Mouse (Mus musculus): ENCODE measurements around the gene Tnks1bp1.

Gene Tnks1bp1

DNA sequence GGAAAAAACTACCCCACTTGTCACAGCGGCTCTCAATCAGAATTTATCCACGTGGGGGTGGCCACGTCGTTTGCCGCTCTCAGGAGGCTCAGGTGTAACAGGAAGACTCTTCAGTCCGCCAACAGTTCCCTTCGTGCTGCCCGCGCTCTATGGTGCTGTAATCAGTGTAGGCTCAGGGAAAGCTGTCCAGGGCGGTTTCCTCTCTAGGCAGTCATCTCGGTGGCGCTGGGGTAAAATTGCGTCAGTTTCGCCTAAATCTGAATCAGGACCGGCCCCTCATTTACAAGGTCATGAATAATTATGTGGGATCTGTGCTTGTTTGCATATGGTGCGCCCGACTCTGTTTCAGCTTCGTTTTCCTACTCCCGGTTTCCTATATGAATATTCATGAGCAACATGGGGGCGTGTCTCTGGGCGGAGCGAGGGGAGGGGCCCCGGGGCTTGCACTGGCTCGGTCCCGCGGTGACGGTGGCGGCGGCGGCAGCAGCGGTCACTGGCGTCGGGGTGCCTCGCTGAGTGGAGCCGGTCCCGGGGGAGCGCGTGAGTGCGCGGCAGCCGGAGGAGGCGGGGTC, at the start of gene Tnks1bp1:
TSS of gene Tnks1bp1 (plus strand) at position 427 of the 572 bp plus-strand sequence.
- peak; percentile 95 for DNase-seq (ENCODE audit: low read depth, low spot score)

DNA sequence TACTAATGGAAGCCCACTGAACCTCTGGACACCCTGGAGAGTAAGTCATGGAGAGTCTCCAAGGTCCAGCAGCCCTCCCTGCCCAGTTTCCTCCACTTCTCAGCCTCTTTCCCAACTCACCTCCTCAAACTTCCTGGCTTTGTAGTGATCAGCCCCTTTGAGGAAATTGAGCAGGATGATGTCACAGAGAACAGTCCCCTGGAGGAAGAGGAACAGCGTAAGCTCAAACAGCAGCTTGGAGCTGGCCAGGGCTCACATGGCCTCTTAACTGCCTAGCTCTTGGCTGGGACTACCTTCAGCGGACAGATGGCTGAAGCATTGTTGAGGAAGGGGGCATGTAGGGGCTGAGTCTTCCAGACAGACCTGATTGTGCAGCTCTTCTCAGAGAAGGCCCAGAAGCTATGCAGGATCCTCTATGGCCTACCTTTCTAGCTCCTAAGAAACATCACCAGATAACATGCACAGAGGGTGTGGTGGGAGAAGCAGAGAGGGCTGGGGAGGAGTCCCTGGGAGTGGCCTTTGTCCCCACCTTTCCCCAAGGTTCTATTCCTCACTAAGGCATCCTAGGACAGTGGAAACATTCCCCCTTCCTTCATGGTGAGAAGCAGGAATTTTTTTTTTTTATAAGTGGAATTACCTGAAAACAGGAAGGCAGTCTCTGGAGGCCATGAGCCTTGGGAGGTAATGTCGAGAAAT, 48.2 kb upstream of the Tnks1bp1 start:
- DNase-seq (ENCODE audit: low read depth, low spot score), result no peak

DNA sequence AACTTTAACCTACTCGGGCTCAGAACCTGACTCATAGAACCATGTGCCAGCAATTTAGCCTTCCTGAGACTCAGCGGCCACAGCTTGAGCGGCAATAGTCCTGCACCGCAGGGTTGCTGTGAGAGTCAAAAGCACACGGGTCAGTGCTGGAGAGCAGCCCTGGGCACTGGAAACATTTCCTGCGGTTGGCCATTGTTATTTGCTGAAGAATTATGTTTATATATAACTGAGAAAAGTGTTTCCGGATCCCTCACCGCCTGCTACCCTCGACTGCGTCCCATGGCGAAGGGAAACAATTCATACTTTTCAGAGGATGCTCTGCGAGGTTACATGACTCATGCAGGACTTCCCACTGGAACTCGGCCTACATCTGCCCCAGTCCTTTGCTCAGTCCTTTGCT, 46.3 kb upstream of the Tnks1bp1 start:
- DNase-seq (ENCODE audit: low read depth, low spot score), result no peak

DNA sequence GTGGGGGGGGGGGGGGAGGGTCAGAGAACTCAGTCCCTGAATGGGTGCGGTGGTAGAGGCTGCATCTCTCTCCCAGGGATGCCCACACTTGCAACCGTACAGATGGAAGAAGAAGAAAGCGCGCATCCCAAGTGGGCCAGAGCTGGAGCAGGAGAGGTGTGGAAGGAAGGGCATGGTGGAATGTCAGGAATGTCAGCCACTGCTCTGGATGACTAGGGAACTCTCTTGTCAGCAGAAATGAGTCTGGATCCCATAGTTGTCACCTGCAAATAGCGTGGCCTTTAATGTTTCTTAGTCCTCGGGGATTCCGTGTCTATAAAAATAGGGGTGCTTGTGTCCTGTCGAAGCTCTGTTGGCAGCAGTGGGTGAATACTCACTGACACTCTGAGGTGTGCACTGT, 45.2 kb upstream of the Tnks1bp1 start:
- DNase-seq (ENCODE audit: low read depth, low spot score), result no peak

DNA sequence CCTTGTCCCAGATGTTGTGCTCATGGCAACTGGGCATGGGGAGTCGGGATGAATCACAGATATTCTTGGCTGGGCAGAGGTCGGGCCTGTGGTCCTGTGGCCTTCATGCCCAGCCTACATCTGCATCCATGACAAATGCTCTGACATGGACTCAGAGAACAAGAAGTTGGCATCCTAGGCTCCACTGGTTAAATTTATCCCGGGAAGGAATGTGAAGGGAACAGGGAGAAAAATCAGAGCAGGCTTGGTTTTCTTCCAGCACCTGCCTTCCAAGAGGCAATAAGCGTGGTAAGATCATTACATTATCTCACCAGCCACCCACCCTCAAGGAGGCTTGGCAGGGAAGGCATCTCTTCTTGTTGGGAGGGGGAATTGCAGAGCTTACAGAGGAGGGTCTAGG, 43.5 kb upstream of the Tnks1bp1 start:
- no peak for DNase-seq (ENCODE audit: low read depth, low spot score)

DNA sequence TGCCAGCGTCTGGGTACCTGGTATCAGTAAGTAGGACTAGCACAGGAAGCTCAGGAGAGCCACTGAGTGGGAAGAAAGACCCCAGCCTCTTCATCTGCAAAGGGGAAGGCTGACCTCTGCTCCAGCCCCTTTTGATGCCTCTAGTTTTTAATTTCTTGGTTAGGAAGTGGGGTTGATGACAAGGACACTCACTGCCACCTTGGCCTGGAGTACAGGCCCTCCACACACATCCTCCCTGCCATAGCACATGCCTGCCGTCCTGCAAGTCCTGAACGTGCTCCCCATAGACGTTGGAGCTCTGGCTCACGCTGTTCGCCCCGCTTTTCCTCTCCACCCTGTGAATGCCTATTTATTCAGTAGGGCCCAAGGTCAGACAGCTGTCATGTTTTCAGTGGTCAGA, 41.2 kb upstream of the Tnks1bp1 start:
- DNase-seq (ENCODE audit: low read depth, low spot score), result no peak

DNA sequence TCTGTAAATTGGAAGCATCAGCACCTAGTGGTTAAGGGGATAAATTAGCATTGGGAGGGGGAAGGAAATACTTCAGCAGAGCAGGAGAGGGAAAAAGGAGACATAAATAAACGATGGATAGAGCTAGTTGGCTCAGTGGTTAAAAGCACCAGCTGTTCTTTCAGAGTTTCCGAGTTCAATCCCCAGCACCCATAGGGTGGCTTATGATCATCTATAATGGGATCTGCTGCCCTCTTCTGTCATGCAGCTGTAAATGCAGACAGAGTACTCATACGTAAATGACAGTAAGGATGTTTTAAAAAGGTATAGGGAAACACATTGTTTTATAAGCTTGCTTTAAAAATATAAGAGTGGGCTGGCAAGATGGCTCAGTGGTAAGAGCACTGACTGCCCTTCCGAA, 40.1 kb upstream of the Tnks1bp1 start:
- peak; percentile 64 for DNase-seq (ENCODE audit: low read depth, low spot score)

DNA sequence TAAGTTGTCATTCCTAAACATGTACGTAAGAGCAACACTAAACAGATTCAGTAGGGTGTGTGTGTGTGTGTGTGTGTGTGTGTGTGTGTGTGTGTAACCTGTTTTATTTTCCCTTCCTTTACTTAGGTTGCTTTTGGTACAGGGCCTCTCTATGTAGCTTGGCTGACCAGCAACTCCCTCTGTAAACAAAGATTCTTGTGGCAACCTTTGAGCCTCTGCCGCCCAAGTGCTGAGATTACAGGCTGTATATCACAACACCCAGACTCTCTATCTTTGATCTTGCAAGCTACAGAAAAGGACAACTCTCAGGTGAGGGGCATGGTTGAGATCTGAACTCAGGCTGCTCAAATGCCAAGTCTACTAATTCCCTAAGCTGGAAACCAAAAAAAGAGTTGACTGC, 38.6 kb upstream of the Tnks1bp1 start:
- DNase-seq (ENCODE audit: low read depth, low spot score), result no peak

DNA sequence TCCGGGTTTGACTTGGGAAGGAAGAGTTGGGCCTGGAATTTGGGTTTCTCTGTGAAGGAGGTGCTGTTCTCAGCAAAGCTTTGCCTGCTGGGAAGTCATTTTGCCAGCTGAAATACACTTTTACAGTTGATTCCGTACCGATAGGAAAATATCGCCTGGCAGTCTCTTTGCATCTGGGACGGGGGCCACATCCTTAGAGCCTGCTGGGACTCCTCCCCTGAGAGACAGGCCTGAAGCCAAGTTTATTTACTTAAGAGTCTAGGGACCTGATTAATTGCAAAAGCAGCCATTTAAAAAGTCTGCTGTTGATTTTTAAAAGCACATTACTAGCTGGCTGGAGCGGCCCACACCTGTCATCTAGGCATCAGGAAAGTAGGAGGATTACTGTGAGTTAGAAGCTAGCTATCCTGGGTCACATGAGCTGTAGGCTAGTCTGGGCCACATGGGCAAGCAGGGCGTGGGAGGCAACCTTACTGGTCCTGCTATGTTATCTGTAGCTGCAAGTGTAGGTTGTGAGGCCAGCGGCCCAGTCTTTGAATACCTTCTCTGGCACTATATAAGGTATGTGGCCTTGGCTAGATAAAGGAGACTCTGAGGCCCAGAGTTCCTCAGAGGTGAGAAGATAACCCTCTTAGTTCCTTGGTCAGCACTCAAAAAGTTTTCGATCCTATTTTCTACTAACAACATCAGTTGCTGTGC, 35.8 kb upstream of the Tnks1bp1 start:
- no peak for DNase-seq (ENCODE audit: low read depth, low spot score)

DNA sequence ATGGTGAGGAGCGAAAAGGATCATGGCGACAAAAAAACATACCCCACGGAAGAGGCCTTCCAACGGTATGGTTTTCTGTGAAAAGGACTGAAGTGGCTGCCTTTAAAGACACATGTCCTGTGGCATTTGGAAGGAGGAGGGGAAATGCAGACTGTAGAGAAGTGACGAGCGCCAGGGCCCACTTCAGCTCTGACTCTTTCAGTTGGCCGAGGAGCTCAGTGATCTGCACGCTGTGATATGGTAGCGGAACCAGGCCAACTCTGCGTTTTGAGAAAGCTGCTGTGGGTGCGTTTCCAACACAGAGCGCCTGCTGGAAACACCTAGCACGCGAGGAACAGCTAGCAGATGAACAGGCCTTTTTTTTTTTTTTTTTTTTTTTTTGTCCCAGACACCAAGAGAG, 35.1 kb upstream of the Tnks1bp1 start:
- no peak for DNase-seq (ENCODE audit: low read depth, low spot score)

DNA sequence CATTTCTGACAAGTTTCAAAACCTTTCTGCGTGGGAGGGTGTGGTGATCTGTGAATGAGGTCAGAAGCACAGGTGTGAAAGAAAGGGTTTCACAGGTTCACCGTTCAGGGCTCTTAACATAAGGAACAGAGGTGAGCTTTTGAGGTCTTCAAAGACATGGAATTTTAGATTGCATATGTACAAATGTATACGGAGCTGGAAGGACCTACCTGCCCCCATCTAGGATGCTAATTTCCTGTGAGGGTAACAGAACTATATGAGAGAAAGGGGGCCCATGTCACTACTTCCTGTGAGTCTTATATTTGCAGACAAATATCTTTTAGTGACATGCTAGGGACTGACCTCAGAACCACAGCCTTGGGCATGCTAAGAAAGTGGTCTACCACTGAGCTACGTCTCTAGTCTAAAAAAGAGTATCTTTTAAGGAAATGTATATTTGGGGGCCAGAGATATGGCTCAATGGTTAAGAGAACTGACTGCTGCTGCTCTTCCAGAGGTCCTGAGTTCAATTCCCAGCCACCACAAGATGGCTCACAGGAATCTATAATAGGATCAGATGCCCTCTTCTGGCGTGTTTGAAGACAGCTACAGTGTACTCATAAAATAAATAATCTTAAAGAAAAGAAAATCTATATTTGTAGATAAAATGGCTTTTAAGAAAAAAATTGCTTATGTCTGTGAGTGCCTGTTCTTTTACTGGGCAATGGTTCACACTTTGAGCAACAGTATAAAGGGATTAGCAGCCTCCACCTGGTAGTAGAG, 33.8 kb upstream of the Tnks1bp1 start:
- DNase-seq (ENCODE audit: low read depth, low spot score), result no peak

DNA sequence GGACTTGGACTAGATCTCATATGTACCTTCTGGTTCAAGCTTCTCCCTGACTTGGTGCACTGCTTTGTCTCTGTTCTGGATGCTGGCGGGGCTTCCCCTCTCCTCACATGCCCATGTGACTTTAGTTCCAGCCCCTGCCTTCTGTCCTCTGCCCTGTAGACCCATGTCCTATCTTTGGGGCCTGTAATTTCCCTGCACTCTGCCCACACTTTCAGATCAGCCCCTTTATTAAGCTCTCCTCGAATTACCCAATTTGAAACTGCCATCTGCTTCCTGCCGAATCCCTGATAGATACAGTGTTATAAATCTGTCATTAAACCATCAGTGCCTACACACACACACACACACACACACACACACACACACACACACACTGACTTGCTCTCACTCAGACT, 33.2 kb upstream of the Tnks1bp1 start:
- DNase-seq (ENCODE audit: low read depth, low spot score), result no peak

DNA sequence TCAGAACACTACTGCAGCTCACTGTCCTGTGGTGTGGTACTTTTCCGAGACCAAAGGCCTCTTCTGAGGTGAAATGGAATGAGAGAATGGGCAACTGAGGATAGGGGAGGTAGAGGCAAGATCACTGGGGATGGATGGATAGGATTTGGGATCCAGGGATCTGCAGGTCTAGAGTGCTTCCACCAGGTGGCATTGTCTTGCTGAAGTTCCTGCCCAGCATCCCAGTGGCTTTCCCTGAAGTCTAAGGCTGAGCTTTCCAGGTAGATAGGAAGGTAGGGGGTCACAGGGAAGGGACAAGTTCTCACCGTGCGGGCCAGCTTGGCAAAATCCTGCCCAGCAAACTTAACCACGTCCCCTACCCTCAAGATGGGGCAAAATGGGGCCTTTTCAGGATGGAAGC, 25.8 kb upstream of the Tnks1bp1 start:
- DNase-seq (ENCODE audit: low read depth, low spot score), result no peak

DNA sequence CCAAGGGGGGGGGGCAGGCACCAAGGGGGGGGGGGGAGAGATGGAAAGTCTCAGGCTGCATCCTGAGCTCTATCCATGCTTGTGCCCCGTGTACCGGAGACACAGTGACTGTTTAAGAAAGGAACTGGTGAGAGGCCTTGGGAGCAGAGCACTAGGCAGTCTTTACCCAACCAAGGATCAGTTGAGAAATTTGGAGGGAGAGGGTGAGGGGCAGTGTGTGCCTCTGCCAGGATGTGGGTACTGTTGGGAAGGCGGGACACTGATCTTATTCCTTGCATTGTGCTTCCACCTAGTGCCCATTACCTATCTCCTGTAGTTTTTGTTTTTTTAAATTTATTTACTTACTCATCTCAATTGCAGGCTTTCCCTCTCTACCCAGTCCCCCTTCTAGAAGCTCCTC, 21.6 kb upstream of the Tnks1bp1 start:
- no peak for DNase-seq (ENCODE audit: low read depth, low spot score)

DNA sequence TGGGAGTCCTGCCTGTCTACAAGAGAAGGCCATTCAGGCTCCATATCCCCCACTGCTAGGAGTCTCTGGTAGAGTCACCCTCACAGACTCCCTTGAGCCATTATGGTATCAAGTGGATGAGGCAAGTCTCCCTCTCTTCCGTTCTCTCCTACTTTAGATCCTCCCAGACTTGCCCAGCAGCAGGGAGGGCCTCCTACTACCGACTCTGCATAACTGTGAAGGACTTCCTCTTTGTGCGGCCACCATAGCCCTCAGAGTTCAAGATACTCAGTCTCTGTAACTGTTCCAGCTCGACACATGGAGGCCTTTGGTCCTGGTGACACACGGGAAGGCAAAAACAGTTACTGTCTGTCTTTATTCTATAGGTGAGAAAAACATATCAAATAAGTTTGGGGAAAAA, 20.5 kb upstream of the Tnks1bp1 start:
- no peak for DNase-seq (ENCODE audit: low read depth, low spot score)

DNA sequence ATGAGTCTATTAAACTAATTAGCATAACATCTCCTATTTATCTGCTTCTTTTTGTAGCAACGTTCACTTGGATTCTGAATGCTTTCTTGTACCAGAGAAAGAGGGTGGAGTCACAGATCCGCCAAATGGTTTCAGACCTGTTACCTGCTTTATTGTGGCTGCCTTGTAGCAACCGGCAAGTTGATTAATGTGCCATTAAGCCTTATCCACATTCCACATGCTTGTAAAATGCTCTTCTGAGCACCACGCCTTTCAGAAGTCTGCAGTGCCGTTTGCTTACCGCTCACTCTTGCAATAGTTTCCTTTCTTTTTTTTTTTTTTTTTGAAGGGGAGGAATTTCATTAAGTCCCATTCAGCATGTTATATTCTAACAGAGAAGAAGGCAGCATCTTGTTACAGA, 17.9 kb upstream of the Tnks1bp1 start:
- no peak for DNase-seq (ENCODE audit: low read depth, low spot score)

DNA sequence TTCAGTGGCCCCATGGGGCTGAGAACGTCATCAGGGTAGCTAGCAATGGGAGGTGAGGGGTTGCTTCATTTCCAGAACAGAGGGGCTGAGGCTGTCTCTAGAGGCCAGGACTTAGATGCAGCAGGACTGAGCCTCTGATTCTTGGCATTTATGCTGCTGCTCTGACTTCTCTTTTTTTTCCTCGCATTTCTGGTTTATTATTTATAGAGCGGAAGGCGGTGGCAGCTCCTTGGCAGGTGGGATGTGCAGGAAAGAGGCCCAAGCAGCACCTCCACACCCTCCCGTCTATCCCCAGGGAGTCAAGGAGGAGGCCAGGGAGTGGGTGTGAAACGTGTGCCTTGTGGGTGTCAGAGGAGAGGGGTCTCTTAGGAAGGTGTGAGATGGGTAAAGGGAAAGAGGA, 16.8 kb upstream of the Tnks1bp1 start:
- DNase-seq (ENCODE audit: low read depth, low spot score), result no peak

DNA sequence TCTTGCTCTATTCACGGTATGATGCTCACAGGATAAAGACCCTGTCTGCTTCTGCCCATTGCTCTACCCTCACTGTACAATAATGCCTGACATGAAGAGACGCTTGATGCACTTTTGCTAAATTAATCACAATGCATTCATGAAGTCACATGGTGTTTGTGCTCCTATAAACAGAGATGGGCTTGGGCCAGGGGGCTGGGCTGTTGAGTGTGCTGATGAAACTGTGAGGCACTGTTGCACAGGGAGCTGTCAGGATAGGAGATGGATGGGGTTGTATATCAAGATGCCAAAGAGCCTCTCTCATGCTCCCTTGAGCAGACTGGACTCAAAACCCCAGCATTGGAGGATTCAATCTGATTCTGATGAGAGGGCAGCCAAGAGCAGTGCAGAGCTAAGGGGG, 14.7 kb upstream of the Tnks1bp1 start:
- no peak for DNase-seq (ENCODE audit: low read depth, low spot score)

DNA sequence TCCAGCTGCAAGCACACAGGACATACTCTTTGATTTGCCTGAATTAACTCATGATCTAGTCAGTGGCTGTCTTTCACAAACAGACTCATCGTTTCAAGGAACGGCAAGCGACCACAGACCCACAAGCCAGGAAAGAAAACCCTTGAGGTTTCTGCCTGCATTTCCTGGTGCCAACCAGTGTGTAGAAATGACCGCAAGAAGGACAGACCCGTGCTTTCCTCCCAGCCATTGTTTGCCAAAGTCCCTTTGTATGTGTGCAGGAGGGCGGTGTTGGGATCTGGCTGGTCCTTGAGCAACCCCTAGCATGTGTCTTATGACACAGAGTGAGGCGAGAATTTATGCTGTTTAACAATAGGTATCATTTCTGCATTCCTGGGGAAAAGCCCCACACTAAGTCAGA, 13.7 kb upstream of the Tnks1bp1 start:
- no peak for DNase-seq (ENCODE audit: low read depth, low spot score)

DNA sequence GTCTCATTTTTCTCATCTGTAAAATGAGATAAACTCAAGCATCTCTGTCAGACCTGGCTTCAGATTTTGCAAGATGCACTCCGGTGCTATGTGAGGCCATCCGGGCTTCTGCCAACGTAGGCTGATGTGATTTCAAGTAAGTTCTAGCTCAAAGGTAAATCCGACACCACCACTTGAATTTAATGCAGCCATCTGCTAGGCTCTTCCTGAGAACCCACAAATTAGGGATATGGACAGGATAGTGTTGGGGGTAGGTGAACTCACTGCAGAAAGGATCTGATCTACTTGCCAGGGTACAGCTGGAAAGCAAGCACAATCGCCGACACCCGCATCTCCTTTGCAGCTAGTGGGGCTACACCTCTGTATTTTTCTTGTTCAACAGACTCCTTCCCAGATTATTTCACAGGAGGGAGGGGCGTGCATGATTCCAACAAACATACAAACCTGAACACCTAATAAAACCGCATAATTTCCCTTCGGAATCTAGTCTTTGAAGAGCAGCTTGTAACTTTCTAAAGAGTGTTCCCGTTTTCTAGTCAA, 11.2 kb upstream of the Tnks1bp1 start:
- no peak for DNase-seq (ENCODE audit: low read depth, low spot score)

DNA sequence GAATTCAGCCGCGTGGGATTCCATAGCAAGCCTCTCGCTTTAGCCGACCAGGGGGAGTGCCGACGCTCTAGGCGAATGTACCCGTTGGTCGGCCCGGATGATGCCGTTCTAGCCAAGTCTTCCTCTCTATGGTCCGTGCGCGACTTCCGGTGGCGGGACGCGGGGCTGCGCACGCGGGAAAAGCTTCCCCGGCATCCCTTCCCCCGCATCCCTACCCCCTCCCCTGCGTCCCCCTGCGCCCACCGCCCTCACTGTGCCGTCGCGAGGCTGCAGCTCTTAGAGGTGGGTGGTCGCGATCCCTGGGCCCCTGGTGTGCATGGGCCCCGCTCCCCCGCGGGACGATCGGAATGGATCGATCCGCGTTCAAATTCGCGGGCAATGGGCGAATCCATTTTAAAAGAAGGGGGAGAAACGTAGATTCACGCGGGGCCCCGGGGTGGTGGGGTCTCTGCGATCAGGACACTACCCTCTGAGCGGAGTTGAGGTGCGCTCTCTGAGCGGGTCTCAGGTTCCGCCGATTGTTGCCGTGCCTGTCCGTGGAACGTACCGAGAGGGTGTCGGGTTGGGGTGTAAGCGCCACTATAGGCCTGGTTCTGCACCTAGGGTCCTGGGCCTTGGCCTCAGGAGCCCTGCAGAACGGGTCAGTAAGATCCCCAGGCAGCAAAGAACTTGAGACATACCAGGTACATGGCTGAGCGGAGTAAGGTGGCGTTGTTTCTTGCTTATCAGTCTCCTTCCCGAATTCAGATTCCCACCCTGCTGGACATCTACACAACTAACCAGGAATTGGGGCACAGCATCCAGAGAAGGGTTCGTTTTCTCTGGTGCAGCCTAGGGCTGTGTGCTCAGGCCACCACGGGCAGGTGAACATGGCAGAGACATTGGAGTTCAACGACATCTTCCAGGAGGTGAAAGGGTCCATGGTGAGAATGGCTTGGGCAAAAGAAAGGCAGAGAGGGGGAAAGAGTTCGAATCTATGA, 10.5 kb upstream of the Tnks1bp1 start, which contains the start of the genes Ssrp1 and P2rx3:
TSS of gene Ssrp1 (plus strand) at position 188 of the 980 bp plus-strand sequence.
TSS of gene P2rx3 (minus strand) at position 416 of the 980 bp plus-strand sequence.
- DNase-seq (ENCODE audit: low read depth, low spot score), result peak; percentile 96

All from CD4-positive, CD25-positive, alpha-beta regulatory T cell, adult 2 months (primary cell).